Mouse (Mus musculus): ENCODE measurements around the gene Sept14. TPM values are rescaled to one million over a fixed set of nuclear protein-coding genes. Genes with fewer than 3 reads are reported as not detected.

Sept14 gene
- not detected in 2 replicates for polyA plus RNA-seq (2015; fragmentation: Nextera tagmentation; extraction: Ambion mirVana)

DNA sequence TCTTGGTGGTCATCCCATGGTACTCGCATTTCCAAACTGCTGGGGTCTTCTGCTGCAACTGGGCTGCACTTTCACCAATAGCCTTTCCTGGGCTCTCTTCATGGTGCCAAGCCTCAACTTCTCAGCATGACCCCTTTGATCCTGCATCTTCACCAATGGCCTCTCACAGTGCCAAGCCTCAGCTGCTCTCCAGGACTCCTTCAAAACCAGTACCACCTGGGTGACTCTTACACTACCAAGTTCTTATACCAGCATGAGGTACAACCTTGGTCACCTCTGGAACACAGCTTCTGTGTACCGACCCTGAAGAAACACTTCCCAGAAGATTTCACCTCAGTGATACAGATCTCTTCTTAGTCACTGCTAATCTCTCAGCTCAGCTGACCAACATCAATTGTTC lies at the start of gene Sept14:
Gene Sept14 (minus strand): TSS at position 101 of the 400 bp plus-strand sequence.
- no peaks in the 10 kb centered on the region for H3K36me3 ChIP-seq
- no peak for ATAC-seq (ENCODE audit: low FRiP score)
- WGBS = 67% methylated on average over 2 of the region's 2 CpGs

DNA sequence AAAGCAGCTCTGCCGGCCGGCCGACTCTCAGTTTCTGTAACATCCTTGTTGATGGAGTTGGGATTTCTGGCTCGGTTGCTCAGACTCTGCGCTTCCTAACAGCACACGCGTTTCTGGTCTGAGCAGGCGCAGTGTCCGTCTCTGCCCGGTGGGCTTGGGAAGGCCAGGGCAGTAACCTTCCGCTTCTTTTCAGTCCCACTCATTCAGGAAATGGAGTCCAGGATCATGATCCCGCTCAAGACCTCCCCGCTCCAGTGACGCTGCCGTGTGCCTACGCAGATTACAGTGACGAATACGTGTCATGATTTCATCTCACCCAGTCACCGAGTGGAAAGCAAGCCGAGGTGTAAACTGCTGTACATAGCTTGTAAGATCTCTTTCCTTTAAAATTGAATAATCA lies 48.6 kb upstream of the Sept14 start:
- H3K9ac ChIP-seq (replicated peaks) = no peak overlapping the region
- peaks cover 41% of the 10 kb centered on the region for H3K36me3 ChIP-seq
- no peaks in the 10 kb centered on the region for H3K27me3 ChIP-seq (replicated peaks)
- H3K27ac ChIP-seq (replicated peaks) = no peak overlapping the region
- H3K4me1 ChIP-seq = peaks cover 6% of the 10 kb centered on the region
- no peak overlapping the region for H3K4me3 ChIP-seq (replicated peaks)
- no peaks in the 10 kb centered on the region for H3K9me3 ChIP-seq (replicated peaks)
- no peak for ATAC-seq (ENCODE audit: low FRiP score)
- 95% methylated on average over 20 of the region's 20 CpGs for WGBS
- no peak overlapping the region for H3K4me2 ChIP-seq

More for the DNA sequence above, at the start of gene Sept14:
- Histone ChIP-seq H3K4me3 (replicated peaks) (no peak within 1 kb of the TSS), H3K27me3 (replicated peaks) (no peaks in the 10 kb centered on the region), H3K4me2 (no peak within 1 kb of the TSS), H3K9me3 (replicated peaks) (no peaks in the 10 kb centered on the region), H3K9ac (replicated peaks) (no peak within 1 kb of the TSS), H3K27ac (replicated peaks) (no peak within 1 kb of the TSS), H3K4me1 (no peaks in the 10 kb centered on the region)

DNA sequence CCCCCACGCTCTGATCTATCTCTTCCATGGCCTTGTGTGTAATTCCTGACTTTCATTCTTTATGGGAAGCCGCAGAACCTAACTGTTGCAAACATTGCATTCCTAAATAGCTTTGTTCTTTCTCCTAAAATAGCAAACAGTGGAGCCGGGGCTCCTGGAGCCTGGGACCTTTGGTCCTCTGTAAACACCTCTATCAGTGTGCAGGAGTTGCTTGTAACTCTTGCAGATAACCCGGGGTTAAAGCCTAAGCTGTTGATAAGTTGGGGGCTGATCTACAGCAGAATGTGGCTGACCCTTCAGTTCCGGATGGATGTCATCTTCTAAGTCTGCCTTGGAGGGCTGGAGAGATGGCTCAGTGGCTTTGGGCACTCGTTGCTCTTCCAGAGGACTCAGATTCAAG lies 35.7 kb upstream of the Sept14 start:
- H3K4me2 ChIP-seq = no peak overlapping the region
- H3K36me3 ChIP-seq = peaks cover 57% of the 10 kb centered on the region
- ATAC-seq (ENCODE audit: low FRiP score) = no peak
- no peak overlapping the region for H3K27ac ChIP-seq (replicated peaks)
- no peaks in the 10 kb centered on the region for H3K27me3 ChIP-seq (replicated peaks)
- H3K4me3 ChIP-seq (replicated peaks) = no peak overlapping the region
- no peak overlapping the region for H3K9ac ChIP-seq (replicated peaks)
- H3K9me3 ChIP-seq (replicated peaks) = no peaks in the 10 kb centered on the region
- H3K4me1 ChIP-seq = no peaks in the 10 kb centered on the region
- 89% methylated on average over 6 of the region's 6 CpGs for WGBS

DNA sequence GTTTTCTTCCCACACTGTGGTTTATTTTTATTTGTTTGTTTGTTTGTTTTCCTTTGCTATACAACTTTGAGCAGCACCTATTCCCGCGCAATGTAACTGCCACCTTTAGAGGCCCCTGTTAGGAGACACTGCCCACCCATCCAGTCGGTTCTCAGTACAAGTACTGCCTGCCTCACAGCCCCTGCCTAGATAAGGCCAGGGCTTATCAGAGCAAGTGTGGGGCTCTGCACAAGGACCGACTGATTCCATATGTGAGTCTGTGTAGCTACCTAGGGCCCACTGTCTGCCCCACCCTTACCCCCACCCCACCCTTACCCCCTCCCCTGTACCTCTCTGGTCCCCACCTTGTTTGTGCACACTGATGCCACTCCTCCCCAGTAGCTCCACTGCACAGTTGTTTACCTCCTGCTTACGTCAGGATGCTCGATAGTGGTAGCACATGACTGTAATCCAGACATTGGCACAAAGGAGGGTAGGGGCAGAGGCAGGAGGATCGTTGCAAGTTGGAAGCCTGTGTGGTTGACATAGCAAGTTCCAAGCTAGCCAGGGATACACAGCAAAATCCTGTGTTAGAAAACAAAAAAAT lies 34.7 kb upstream of the Sept14 start:
- ATAC-seq (ENCODE audit: low FRiP score) = no peak
- H3K27me3 ChIP-seq (replicated peaks) = no peaks in the 10 kb centered on the region
- H3K4me2 ChIP-seq = no peak overlapping the region

DNA sequence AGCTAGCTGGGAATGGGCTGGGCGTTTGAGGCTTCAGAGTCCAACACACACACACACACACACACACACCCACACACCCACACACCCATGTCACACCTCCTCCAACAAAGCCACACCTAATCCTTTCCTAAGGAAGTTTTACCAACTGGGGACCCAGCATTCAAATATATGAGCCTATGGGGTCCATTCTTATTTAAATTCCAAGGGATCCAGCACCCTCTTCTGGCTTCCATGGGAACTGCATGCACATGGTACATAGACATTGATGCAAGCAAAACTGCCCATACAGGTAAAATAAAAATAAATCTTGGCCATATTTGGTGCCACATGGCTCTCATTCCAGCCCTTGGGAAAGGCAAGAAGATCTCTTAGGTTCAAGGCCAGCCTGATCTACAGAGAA lies 32.7 kb upstream of the Sept14 start:
- no peaks in the 10 kb centered on the region for H3K4me1 ChIP-seq
- no peaks in the 10 kb centered on the region for H3K9me3 ChIP-seq (replicated peaks)
- H3K4me3 ChIP-seq (replicated peaks) = no peak overlapping the region
- H3K27ac ChIP-seq (replicated peaks) = no peak overlapping the region
- H3K27me3 ChIP-seq (replicated peaks) = no peaks in the 10 kb centered on the region
- H3K4me2 ChIP-seq = no peak overlapping the region
- H3K36me3 ChIP-seq = peaks cover 36% of the 10 kb centered on the region
- ATAC-seq (ENCODE audit: low FRiP score) = no peak
- 95% methylated on average over 1 of the region's 1 CpGs for WGBS
- H3K9ac ChIP-seq (replicated peaks) = no peak overlapping the region

More for the DNA sequence above, 34.7 kb upstream of the Sept14 start:
- peaks cover 51% of the 10 kb centered on the region for H3K36me3 ChIP-seq
- no peak overlapping the region for H3K9ac ChIP-seq (replicated peaks)
- WGBS = 92% methylated on average over 7 of the region's 7 CpGs
- H3K4me3 ChIP-seq (replicated peaks) = no peak overlapping the region
- no peak overlapping the region for H3K27ac ChIP-seq (replicated peaks)
- no peaks in the 10 kb centered on the region for H3K4me1 ChIP-seq
- no peaks in the 10 kb centered on the region for H3K9me3 ChIP-seq (replicated peaks)

DNA sequence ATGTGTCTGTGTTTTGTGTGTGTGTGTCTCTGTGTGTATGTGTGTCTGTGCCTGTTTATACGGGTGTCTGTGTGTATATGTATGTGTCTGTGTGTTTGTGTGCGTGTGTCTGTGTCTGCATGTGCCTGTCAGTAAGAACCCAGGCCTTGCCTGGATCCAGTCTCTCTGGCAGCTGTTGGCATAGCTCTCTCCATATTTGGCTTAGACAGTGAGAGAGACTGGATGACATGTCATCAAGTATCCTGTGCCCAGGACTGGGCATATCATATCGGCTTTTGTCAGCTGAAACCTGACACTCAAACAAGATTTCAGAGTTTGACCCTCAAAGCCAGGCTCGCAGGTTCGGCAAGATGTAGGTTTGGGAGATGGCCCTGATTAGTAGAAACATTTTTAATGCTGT lies 22.7 kb upstream of the Sept14 start:
- WGBS = 90% methylated on average over 5 of the region's 5 CpGs
- Histone ChIP-seq H3K4me1 (peaks cover 32% of the 10 kb centered on the region), H3K4me2 (no peak overlapping the region), H3K9ac (replicated peaks) (no peak overlapping the region), H3K4me3 (replicated peaks) (no peak overlapping the region), H3K36me3 (no peaks in the 10 kb centered on the region; the same call in 1 of the 2 replicates), H3K27ac (replicated peaks) (no peak overlapping the region), H3K27me3 (replicated peaks) (no peaks in the 10 kb centered on the region), H3K9me3 (replicated peaks) (no peaks in the 10 kb centered on the region)
- ATAC-seq (ENCODE audit: low FRiP score) = no peak

DNA sequence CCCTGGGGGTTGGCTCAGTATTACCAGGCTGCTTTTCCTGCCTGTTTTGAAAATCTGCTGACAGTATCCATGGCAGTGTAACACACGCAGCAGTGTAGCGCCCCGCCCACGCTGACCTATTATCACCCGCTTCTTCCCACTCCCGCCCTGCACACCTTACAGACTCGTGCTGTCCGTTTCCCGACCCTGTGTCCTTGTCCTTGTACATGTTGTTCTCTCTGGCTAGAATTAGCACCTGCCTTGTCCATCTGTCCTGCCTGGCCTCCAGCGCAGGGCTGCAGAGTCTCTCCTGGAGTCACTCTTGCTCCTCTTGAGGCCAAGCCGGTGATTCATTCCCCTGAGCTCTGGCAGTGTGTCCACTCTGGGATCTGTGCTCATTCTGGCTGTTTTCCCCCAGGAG lies 22.0 kb upstream of the Sept14 start:
- Histone ChIP-seq H3K4me2 (no peak overlapping the region), H3K9me3 (replicated peaks) (no peaks in the 10 kb centered on the region), H3K4me3 (replicated peaks) (no peak overlapping the region), H3K36me3 (no peaks in the 10 kb centered on the region; the same call in 1 of the 2 replicates), H3K4me1 (peaks cover 36% of the 10 kb centered on the region), H3K9ac (replicated peaks) (no peak overlapping the region), H3K27me3 (replicated peaks) (no peaks in the 10 kb centered on the region), H3K27ac (replicated peaks) (no peak overlapping the region)
- 77% methylated on average over 11 of the region's 11 CpGs for WGBS
- ATAC-seq (ENCODE audit: low FRiP score) = no peak

DNA sequence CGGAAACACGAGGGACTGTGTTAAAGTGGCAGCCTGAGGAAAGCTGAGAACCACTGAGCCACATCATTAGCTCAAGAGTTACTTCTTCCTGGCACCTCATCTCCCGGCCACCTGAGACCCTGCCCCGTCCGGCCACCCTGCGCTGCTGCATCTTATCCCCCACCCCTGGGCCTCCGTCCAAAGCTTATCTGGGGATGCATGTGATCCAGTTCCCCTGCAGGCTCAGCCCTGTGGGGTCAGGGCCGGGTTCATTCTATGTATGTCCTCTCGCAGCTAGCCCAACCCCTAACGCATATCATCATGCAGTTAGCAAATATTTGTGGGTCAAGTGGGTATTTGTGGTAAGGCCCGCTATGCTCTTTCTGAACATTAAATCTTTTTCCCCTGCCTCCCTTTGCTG lies 21.0 kb upstream of the Sept14 start:
- WGBS = 67% methylated on average over 11 of the region's 11 CpGs
- Histone ChIP-seq H3K9ac (replicated peaks) (0 out of 2 replicates have a peak overlapping the region, but pooled peaks have one; percentile 23), H3K4me3 (replicated peaks) (no peak overlapping the region), H3K27me3 (replicated peaks) (no peaks in the 10 kb centered on the region), H3K4me1 (peaks cover 40% of the 10 kb centered on the region), H3K27ac (replicated peaks) (peak overlapping the region; percentile 18; the same call in 1 of the 2 replicates), H3K36me3 (no peaks in the 10 kb centered on the region; the same call in 1 of the 2 replicates), H3K9me3 (replicated peaks) (no peaks in the 10 kb centered on the region), H3K4me2 (no peak overlapping the region)
- no peak for ATAC-seq (ENCODE audit: low FRiP score)

DNA sequence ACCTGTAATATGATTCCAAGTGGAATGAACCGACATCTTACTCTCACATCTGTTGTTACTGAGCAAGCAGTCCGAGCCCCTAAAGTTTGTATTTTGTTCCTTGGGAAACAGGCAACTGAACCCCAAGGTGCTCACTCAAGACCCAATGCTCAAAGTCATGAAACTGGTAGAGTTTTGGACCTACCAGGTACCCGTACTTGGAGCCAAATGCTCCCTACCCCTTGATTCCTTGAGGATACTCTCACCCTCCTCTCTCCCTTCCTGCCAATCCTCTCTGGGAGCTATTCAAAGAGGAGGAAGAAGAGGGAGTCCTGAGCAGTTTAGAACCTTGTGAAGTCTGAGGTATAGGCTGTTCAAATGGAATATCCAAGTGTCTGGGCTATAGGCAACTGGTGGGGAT lies 18.5 kb upstream of the Sept14 start:
- H3K9me3 ChIP-seq (replicated peaks) = no peaks in the 10 kb centered on the region
- no peak overlapping the region for H3K9ac ChIP-seq (replicated peaks)
- 91% methylated on average over 3 of the region's 3 CpGs for WGBS
- ATAC-seq (ENCODE audit: low FRiP score) = no peak
- H3K4me2 ChIP-seq = peak overlapping the region; percentile 54; the same call in 1 of the 2 replicates
- H3K4me3 ChIP-seq (replicated peaks) = no peak overlapping the region
- no peaks in the 10 kb centered on the region for H3K36me3 ChIP-seq
- no peaks in the 10 kb centered on the region for H3K27me3 ChIP-seq (replicated peaks)
- no peak overlapping the region for H3K27ac ChIP-seq (replicated peaks)
- H3K4me1 ChIP-seq = peaks cover 43% of the 10 kb centered on the region

DNA sequence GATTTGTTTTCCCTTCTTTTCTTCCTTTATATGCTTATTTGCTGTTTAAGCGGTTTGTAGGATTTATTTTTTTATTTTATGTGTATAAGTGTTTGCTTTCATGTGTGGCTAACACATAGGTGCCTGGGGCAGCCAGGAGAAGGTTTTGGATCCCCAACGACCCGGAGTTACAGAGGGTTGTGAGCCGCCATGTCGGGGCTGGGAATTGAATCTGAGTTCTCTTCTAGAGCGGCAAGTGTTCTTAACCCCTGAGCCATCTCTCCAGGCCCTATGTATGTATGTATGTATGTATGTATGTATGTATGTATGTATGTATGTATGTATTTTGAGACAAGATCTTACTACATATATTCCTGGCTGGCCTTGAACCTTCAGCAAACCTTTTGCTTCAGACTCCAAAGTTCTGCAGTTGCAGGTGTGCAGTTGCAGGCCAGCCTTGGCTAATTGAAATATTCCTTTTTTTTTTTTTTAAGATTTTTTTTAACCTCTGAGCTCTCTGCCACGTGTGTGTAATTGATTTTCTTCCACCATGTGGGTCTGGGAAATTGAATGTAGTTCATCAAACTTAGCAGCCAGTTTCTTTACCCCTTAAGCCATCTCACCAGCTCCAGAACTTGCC lies 17.6 kb upstream of the Sept14 start:
- H3K4me1 ChIP-seq = peaks cover 43% of the 10 kb centered on the region
- H3K27ac ChIP-seq (replicated peaks) = peak overlapping the region; percentile 97
- H3K4me2 ChIP-seq = peak overlapping the region; percentile 54
- no peaks in the 10 kb centered on the region for H3K36me3 ChIP-seq
- H3K9me3 ChIP-seq (replicated peaks) = no peaks in the 10 kb centered on the region
- peak overlapping the region; percentile 80 for H3K4me3 ChIP-seq (replicated peaks)
- no peaks in the 10 kb centered on the region for H3K27me3 ChIP-seq (replicated peaks)
- WGBS = 10% methylated on average over 7 of the region's 7 CpGs
- ATAC-seq (ENCODE audit: low FRiP score) = no peak
- peak overlapping the region; percentile 90 for H3K9ac ChIP-seq (replicated peaks)

DNA sequence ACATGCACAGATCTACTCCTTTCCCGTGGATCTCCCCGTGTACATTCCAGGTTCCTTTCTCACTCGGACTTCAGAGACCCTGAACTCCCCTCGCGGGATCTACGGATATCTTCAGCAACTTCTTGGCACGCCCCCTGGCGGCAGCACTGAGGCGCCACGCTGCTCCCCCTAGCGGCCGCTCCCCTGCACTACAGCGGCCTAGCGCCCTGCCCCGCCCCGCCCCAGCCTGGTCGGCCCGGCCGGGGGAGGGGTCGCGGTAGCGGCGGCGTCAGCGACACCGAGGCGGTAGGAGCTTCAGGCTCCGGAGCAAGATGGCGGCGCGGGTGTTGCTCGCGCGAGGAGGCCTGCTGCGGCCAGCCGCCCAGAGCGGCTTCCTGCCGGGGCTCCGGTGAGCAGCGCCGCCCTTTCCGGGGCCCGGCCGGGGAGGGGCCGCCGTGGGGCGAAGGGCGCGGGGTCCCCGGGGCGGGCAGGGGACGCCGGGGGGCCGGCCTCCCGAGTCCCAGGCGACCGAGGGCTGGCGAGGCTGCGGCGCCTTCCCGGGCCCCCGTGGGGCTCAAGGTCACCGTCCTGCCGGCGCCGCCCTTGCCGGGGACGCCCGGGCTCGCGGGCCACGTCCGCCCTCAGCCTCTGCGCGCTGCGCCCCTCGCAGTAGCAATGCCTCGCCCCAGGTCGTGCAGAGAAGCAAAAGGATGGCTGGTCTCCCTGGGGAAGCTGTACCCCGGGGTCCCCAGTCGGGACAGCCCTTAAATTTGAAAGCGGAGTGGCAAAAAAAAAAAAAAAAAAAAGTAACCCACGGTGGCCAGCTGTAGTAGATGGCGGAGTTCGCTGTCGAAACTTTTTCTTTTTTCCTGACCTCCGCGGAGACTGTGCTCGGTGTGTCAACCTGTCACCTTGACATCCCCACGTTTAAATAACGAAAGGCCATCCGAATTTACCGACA lies 16.8 kb upstream of the Sept14 start, which contains the start of gene Nipsnap2:
Gene Nipsnap2 (plus strand): TSS at position 230 of the 940 bp plus-strand sequence.
- Histone ChIP-seq H3K4me2 (peak within 1 kb of the TSS; percentile 54), H3K36me3 (peaks cover 1% of the 10 kb centered on the region), H3K9me3 (replicated peaks) (no peaks in the 10 kb centered on the region), H3K4me1 (peaks cover 36% of the 10 kb centered on the region), H3K27ac (replicated peaks) (peak within 1 kb of the TSS; percentile 97), H3K27me3 (replicated peaks) (no peaks in the 10 kb centered on the region), H3K4me3 (replicated peaks) (peak within 1 kb of the TSS; percentile 80), H3K9ac (replicated peaks) (peak within 1 kb of the TSS; percentile 90)
- peak; percentile 94 for ATAC-seq (ENCODE audit: low FRiP score)
- under 1% methylated on average over 79 of the region's 93 CpGs for WGBS

Data from neural tube, embryonic 15.5 days (tissue).